Mouse (Mus musculus): ENCODE data around the gene Scaf11.
"Not testable (repeated sequence)": the region's sequence is repeated elsewhere in the genome, so short reads cannot be mapped to it uniquely, and the experiment has no call there.

Gene Scaf11

DNA sequence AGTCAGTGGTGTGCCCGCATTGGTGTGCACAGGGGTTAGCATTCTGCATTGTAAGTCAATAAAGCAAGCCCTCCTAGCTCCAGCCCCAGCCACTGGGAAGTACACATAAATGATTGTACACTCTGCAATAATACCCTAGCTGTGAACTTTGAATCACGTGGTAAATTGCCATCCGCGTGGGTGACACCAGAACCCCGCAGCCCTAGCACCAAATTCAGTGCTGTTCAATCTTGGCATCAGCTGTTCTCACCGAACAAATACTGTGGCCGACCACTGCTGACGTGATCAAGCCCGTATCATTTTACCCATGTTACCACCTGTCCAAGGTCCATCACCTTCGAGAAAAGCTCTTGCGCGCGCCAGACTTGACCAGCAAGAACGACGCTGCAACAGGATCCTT lies 3.2 kb upstream of the Scaf11 start:
- DNase-seq: no peak

DNA sequence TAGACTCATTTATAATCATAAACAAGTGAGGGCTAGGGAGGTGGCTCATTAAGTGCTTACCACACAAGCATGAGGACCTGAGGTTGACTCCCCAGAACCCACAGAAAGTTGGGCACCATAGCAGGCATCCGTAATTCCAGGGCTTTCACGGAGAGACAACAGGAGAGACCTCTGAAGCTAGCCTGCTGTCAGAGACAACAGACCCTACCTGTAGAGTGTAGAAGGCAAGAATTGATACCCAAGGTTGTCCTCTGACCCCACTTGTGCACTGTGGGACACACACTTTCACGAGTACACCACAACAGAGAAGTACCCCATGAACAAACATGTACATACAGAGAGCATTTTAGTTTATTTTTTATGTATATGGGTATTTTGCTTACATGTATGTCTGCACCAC lies 2.0 kb upstream of the Scaf11 start:
- DNase-seq: no peak

DNA sequence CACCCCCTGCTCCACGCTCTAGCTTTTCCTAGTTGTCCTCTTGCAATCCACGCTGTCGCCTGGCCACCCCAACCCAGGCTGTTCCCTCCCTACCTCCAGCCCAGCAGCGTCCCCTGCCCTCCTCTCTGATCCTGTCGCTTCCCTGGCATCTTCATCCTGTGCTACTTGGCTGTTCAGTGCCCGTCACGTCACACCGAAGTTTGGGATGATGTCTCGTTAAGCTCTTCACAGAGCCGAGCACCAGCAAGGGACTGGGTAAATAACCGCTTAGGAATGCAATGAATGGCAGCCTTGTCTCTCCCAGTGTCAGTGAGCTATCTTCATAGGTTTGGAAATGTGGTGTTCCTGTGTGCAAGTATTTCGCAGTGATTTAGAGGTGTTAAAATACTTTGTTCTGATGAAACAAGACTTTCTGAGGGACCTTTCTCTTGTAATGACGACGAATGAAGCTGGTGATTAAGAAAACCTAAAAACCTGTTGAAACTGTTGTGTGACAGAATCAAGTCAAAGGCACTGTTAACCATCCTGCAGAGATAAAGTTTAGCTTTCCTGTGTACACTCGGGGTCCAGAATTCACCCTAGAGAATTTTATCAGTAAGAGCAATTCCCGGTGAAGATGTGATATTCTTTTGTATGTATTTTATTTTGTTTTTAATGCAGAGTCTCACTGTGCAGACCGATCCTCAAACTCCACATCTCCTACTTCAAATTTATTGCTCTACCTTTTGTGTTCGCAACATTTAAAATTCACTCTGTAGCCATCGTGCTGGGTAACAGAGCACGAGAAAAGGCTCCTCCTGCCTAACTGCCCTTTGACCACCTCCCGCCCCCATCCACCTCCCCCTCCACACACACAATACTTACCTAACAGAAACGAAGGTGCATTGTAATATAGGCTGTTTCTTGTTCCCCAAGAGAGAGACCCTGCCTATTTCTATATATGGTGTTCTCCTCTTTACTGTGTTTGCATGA lies 1.2 kb upstream of the Scaf11 start:
- DNase-seq: no peak

DNA sequence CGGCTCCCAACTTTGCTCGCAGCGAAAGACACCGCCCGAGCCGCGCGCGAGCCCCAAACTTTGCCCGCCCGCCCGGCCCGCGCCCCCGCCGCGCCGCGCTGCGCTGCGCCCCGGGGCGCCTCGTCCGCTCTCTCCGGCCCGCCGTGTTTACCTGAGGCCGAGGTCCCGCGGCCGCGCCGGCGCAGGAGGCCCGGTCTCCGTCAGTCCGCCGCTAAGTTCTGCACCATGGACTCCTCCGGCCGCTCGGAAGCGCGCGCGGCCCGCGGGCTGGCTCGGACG lies 253 bp downstream of the Scaf11 start:
- DNase-seq: no peak

DNA sequence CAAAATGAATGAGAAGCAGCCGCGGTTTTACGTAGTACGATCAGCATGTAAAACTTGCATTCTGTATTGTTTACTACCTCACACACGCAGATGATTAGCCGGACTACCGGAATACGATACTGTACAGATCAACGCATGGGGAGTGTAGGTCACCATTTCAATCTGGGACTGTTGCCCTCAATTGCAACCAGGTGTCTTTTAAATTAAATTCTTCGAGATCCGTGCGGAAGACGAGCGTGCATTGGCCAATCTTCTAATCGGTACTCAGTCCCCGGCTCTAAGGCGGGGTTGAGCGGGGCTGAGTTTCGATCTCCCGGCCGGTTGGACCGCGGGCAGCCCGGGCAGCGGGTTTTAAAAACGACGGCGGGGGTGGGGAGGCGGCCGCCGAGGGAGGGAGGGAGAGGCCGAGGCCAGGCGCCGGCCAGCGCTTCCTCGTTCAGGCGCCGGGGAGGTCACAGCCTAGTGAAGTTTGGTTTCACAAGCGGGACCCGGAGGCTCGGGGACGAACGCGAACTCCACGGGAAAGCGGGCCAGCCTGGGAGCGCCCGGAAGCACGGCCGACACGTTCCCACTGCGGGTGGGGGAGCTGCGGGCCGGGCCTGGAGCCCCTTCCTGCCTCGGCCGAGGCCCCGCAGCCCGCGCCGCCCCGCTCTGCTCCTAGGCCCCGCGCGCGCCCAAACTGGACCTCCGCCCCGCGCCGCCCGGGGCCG lies 747 bp downstream of the Scaf11 start:
- DNase-seq: peak; percentile 55

DNA sequence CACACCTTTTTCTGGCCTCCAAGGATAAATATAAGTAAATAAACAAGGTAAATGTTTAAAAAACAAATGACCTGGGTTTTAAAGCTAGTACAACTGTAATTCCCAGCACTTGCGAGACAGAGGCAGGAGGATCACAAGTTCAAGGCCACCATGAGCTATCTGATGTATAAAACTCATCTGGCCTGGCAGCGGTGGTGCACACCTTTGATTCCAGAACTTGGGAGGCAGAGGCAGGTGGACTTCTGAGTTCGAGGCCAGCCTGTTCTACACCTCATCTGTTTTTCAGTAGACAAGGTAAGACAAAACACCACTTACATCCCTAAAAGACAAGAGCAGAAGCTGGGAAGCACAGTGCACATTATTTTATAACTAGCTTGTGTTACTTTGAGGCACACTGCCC lies 2.4 kb downstream of the Scaf11 start:
- no peak for DNase-seq

DNA sequence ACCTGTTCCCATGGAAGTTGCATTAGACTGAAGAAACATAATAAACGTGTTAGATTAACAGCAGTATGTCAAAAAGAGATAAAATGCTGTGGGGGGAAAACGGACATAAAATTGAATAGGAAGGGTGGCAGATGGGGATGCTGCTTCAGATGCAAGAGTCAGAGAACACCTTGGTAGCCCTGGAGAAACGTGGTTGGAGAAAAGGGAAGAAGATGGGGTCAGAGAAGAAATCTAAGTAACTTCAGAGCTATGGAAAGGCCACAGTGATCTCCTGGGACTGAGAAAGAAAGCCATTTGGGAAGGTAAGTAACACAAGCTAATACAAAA lies 3.3 kb downstream of the Scaf11 start:
- no peak for DNase-seq

DNA sequence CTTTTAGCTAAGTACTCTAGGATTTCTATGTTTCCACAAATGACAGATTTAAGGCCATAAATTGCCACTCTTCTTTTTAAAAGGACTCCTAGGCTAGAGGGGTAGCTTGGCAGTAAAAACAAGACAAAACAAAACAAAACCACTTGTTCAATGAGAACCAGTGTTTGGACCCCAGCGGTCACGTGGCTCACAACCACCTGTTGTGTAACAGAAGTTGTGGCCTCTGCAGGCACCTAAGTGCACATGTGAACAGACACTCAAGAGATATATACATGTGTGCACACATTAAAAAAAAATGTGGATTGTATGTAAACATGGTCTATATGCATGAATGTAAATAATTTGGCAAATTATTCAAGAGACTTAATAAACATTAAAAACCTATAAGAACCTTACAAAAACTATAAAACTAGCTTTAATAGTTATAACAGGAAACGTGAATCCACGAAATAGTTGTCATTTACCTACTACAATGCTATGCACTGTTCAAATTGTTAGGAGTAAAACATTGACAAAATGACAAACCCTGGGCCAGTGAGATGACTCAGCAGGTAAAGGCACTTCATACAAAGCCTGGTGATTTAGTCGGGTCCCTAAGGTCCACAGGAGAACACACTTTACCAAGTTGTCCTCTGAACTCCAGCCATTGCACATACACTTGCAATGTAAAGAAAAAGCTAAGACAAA lies 3.8 kb downstream of the Scaf11 start:
- no peak for DNase-seq

DNA sequence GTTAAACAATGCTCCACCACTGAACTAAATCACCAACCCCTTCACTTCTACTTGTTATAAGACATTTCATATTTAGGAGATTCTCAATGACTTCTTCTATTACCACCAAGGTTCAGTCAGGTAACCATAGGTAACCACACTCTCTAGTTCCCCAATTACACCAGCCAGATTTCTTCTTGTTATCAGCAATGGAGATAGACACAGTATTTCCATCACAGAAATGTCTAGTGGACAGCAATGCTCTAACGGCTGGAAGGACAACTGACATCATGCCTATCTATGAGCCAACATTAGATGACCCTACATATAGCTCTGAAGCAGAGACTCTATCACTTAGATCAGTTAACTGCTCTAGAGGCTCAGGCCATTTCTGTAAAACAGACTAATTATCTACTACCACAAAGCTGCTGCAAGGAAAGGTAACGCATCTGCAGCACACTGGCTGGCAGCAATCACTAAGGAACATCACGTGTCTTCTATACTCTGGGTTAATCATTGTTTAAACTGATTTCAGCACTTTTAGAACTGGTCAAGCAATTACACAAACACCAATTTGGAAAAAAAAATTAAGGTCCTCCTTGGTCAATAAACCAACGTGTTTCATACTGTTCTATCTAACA lies 4.9 kb downstream of the Scaf11 start:
- no peak for DNase-seq

DNA sequence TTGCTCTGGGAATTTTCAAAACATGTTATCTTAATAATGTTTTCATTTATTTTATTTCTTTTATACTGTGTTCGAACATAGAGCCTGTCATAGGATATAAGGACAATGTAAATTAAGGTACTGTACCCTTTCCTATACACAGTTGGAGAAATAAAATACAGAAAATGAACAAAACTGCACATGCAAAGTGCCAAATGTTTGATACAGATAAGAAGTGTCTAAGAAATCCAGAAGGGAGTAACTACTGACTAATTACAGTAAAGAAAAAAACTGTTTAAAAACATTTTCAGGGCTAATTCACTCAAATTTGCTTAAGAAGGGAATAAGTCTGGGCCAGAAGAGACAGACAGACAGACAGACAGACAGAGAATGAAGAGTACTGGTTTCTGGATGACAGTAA lies 7.3 kb downstream of the Scaf11 start:
- no peak for DNase-seq

DNA sequence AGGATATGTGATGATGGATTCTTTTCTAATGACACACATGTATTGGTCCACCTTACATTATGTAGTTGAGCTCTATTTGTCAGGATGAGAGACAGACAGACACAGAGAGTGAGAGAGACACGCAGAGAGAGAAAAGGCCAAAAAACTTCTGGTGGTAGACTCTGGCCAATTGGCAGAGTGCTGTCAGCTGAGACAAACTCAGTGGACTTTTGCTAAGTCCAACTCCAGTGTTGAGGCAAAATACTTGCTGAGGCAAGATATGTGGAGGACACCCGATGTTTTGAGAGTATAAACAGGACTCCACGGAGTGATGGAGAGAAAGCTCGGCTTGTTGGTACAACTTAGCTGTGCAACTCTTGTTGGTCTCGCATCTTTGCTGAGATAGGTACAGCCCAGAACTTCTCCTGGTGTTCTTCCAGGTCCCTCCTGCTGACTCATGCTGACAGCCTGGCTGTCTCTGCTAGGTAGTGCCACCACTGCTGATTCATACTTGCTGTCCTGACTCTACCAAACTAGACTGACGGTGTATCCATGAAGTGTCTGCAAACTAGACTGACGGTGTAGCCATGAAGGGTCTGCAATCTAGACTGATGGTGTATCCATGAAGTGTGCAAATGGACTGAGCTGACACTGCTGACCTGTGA lies 11.9 kb downstream of the Scaf11 start:
- no peak for DNase-seq

DNA sequence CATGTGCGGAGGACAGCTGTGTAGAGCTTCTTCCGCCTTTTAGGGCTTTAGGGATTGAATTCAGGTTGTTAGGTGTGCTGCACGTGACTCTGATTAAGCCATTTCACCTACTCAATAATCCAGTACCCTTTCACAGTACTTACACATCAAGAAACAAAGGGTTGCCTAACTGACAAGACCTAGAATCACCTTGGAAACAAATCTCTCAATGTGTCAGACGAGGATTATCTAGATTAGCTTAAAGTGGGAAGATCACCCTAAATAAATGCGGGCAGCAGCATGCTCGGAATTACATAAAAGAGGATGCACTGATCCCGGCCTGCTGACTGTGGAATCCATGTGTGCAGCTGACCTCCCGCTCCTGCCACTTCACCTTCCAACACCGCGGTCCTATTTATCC lies 13.9 kb downstream of the Scaf11 start:
- no peak for DNase-seq

DNA sequence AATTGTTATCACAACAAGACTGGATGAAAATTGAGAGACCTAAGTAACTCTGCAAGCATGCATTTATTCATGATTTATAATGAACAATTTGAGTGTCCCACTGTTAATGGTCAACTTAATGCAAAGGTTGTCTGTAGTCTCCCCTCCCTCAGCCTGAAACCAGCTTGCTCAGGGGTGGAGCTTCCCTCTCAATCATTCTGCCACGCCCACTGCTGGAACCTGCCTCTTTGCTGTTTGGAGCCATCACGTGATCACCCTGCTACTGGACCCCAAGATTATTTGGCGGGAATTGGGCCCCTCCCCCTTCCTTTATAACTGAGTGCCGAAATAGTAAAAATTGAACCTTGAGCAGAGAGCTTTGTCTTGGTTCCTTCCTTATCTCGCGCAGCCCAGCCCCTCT lies 19.2 kb downstream of the Scaf11 start:
- not testable (repeated sequence) for DNase-seq

DNA sequence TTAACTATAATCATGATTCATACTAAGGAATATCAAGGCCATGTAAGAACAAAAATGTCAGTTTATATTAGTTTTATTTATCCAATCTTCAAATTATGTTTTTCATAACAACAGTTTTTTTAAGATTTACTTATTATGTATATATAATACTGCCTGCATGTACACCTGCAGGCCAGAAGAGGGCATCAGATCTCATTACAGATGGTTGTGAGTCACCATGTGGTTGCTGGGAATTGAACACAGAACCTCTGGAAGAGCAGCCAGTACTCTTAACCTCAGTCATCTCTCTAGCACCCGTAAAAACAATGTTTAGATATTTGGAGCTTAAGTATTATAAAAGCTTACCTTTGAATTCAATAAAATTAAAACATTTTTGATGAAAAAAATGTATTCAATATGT lies 26.4 kb downstream of the Scaf11 start:
- DNase-seq: no peak

DNA sequence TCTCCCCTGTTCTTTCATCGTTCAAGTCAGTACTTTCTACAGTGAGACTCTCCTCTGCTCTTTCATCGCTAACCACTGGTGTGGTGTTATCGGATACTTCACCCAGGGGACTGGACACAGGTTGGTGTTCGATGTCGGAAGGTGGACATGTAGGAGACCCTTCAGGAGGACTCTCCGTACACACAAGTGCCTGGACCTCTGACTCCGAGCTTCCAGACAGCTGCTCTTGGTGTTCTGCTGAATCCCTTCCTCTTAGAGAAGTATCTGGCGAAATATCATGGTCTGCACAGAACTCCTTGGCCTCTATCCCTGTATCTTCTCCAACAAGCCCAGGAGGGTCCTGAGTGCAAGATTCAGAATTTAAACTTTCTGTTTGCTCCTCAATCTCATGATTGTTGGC lies 40.7 kb downstream of the Scaf11 start:
- DNase-seq: no peak

DNA sequence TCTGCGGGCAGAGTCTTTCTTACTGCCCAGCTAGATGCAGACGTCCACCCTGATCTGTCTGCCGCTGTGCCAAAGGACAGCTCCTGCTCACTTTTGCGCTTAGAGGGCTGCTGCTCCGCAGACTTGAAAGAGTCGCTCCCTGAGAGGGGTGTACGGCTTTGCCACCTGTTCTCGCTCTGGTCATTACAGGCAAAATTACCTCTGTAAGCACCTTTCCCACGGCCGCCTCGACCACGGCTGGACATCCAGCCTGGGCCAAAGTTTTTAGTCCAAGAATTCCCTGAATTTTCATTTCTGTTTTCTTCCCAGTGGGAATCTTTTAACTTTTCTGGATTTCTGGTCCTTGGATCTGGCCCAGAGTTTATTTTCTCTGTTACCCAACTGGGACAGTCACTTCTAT lies 42.5 kb downstream of the Scaf11 start:
- no peak for DNase-seq

DNA sequence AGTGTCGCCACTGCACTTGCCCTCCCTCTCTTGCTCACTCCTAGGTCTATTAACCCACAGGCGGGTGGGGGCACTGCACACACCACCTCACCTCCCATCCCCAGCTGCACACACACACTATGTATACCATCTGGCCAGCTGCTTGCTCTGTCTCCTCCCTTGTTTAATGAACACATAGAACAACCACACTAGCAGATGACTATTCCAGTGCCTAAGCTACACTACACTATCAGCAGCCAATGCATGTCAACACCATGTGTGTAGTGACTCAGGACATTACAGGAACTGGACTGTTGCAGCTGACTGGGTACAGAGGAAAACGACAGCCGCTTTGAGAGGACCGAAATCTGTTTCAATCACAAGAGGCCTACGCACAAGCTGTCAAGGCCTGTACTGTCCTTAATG lies 51.9 kb downstream of the Scaf11 start:
- DNase-seq: no peak

DNA sequence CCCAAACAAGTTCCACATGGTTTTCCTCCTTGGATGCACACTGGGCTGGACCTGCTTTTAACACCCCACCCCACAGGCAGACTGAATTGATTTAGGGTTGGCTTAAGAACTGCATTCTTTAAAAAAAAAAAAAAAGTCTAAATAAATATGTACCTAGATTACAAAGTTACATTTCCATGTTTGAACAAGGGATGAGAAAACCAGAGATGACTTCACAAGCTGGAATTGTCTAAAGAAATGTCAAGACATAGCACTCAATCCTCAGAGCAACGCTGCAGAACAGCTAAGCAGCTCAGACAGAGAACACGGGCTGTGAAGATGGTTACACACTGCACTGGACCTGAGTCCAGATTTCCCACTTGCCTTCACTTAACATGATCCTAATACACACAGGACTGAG lies 53.5 kb downstream of the Scaf11 start:
- DNase-seq: no peak

DNA sequence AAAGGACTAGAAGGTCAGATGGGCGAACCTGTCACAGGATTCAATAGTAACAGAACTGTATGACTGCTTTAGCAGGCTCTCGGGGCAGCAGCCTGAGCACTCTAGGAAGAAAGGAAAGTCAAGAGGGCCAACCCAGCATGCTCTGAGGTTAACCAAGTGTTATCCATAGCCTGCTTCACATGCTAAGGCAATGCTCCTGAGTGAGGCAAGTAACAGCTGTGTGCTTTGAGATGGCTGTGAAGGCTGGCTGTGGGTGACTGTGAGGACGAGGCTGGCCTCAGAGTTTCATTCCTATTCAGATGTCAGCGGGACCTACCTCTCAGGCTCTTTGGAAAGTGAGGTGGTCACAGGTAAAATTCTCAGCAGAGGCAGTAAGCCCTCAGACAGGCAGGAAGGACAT lies 54.4 kb downstream of the Scaf11 start:
- no peak for DNase-seq

DNA sequence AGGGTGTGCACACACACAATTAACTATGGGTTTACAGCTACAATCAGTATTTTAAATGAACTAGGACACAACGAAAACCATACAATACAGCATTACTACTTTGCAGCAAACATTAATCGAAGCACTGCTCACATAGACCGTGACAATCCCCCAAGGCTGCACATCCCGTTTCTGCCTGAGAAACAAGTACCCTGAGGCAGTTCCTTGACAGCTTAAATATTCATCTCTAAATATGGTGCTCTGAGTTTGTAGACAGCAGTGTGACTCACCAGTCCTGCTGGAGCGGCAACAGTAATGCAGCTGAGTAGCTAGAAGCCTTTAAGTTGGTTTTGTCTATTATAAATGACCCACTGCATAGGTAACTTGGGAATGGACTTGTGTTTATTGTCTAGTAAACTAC lies 55.1 kb downstream of the Scaf11 start:
- DNase-seq: no peak

DNA sequence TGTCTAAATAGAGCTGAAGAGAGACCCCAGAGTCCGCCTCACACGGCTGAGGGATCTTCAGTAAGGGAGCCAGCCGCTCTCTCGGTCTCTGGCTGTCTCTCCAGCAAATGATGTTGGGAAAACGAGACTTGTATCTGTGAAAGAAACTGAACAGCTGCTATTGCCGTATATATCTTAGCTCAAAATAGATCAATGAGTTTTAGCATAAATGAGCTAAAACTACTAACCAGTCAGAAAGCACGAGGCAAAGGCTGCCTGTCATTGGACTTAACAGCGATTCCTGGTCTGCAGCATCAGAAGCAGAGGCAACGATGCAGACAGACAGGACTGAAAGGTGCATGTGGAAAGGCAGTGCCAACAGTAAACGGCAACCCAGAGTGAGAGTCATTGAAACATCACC lies 62.3 kb downstream of the Scaf11 start:
- no peak for DNase-seq

DNA sequence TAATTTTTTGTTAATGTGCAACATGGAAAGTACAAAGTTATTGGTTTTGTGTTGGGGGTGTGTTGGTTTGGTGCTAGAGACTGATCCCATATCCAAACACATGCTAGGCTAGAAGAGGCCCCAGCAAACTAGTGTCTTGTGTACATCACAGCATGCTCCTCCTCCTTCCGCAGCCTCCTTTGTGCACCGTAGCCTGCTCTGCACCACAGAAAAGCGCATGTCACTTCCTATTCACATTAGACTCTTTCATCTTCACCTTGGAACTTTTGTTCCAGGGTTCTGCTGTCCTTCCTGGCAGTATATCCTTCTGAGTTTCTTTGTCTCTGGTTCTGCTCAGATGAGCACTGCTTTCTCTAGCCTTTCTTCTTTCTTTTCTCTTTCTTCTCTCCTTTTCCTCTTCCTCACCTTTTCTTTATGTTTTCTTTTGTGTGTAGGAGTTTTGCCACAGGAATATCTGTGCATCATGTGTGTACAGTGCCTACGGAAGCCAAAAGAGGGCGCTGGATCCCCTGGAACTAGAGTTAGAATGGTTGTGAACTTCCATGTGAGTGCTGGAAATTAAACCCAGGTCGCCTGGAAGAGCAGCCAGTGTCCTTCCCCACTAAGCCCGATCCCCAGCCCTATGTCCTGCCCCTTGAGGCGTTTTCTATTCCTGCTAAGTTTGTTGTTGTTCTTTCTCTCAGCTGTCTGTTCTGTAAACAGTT lies 63.9 kb downstream of the Scaf11 start:
- no peak for DNase-seq

DNA sequence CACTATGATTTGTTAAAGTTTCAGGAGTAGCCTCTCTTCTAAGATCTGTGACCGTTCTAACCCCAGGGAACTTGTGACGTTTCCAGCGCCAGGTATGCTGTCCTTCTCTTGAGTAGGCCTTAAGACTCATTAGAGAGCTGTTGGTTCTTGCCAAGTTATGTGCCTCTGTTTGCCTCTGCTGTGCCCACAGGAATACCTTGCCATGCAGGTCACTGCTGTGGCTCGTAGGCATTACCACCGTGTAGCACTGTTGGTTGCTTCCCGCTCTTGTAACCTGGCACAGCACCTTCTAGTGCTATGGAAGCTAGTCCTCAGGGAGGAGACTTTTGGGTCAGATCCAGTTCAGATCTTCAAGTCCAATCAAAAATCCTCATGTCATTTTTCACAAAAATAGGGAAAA lies 65.6 kb downstream of the Scaf11 start:
- DNase-seq: no peak
